Mouse (Mus musculus): ENCODE data around the gene Prickle4. TPM values are rescaled to one million over a fixed set of nuclear protein-coding genes. Genes with fewer than 3 reads are reported as not detected.

Prickle4 gene
- 0.61 TPM in 1 of 2 replicates, not detected in the other for polyA plus RNA-seq (2015; fragmentation: Nextera tagmentation; extraction: Ambion mirVana)

GRCm38 (mm10) chr17:47694503-47695336, at the start of gene Prickle4:
TSS of gene Prickle4 (minus strand) at chr17:47694736.

DNA sequence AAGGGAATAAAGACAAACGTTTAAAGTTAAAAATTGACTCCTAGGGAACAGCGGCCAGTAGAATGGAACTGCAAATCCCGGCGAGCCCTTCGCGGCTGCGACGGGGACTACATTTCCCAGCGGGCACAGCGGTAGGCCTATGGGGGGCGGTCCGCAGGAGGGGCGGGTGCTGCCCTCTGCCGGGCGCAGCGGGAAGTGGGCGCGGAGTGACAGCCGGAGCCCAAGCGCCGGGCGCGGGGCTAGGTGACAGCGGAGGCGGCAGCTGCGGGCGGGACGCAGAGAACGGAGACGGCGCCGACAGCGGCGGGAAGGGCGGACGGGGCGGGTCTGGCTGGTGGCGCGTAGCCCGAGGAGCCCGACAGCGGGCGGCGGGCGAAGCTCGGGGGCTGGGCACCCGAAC, 42.3 kb upstream of the Prickle4 start, which contains the start of gene Tfeb:
Tfeb (plus strand) TSS at position 175 of the 400 bp plus-strand sequence.

DNA sequence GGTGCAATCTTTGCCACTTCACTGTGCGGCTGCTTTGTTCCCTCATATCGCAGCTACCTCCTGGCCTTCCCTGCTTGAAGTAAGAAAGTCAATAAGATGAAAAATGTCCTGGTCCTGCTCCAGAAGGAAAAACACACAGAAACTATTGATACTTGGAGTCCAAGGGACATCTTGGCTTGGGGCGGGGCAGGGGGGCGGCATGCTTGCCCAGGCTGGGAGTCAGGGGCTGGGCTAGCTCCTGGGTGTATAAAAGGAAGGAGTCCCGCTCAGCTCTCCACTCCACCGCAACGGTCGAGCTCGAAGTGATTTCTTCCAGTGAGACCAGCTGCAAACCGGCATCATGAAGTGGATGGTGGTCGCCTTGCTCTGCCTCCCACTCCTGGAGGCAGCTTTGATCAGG, 32.0 kb upstream of the Prickle4 start, which contains the start of gene Pgc:
Pgc (plus strand) TSS at position 277 of the 400 bp plus-strand sequence.

GRCm38 (mm10) chr17:47694442-47694502, 264 bp downstream of the Prickle4 start, which contains the start of gene Gm21981:
TSS of gene Gm21981 (minus strand) at chr17:47694455.

DNA sequence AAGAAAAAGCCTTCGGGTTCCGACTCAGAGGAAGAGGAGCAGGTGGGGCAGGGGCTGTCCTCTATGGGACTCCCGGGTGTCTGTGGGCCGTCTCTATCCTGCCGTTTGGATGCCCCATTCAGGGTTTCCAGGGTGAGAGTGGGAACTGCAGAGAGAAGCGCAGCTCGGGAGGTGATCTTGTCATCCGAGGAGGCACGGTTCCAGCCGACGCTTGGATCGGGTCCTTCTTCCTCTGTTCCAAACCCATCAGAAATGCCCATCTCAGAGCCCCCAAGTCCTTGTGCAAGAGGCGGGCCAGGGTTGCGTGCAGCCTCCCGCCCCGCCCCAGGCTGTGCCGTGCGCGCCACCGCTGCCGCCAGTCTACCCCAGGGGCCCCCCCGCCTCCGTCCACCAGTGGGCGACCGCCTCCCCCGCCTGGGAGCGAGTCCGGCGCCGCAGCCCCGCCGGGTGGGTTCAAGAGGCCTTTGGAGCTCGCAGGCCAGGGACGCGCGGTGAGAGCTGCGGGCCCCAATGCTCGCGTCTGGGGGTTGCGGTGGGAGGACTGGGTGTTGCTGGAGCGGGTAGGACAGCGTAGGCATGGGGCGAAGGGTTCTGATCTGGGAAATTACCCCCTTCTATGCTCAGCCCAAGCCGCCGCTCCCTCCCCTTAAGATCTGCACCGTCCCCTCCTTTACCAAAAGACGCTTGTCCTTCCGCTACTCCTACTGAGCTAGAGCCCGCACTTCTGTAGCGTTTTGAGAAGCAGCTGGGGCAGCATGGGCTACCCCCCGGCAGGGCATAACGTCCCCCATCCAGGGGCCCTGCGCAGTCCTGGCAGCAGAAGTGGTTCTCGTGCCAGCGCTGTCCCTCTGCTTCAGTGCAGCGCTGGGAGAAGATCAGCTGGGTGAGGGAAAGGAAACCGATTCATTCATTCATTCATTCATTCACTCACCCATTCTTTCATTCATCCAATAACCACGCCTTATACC, 5.6 kb downstream of the Prickle4 start, which contains the start of gene Frs3:
Frs3 (plus strand) TSS at position 423 of the 968 bp plus-strand sequence.

DNA sequence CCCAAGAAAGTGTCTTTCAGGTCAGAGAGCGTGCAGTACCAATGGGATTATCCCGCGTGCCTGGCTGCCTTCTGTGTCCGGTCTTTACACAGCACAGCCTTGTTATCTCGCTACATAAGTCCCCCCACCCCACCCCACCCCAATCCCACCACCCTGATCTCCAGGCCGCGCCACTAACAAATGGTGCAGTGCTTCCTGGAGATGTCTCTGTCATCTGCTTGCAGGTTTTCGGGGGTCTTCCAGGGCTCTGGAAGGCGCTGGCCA, 6.3 kb downstream of the Prickle4 start, which contains the start of gene Tomm6:
Tomm6 (minus strand) TSS at position 43 of the 264 bp plus-strand sequence.

Other genes with a start within 250 kb of the Prickle4 start
- 9.2 and 10.5 TPM in 2 replicates for gene Taf8, start 192.4 kb downstream of the Prickle4 start, polyA plus RNA-seq (2015; fragmentation: Nextera tagmentation; extraction: Ambion mirVana)
- 402 and 432 TPM in 2 replicates for gene Ccnd3, start 189.7 kb downstream of the Prickle4 start, polyA plus RNA-seq (2015; fragmentation: Nextera tagmentation; extraction: Ambion mirVana)
- gene Bysl, start 83.2 kb downstream of the Prickle4 start, polyA plus RNA-seq (2015; fragmentation: Nextera tagmentation; extraction: Ambion mirVana): 17.0 and 18.7 TPM in 2 replicates
- gene Med20, start 83.2 kb downstream of the Prickle4 start, polyA plus RNA-seq (2015; fragmentation: Nextera tagmentation; extraction: Ambion mirVana): 21.2 and 22.4 TPM in 2 replicates
- gene Gm20517, start 83.1 kb downstream of the Prickle4 start, polyA plus RNA-seq (2015; fragmentation: Nextera tagmentation; extraction: Ambion mirVana): 1.2 and 1.5 TPM in 2 replicates
- 1.6 and 1.8 TPM in 2 replicates for gene Usp49, start 64.0 kb downstream of the Prickle4 start, polyA plus RNA-seq (2015; fragmentation: Nextera tagmentation; extraction: Ambion mirVana)
- gene Tomm6, start 6.3 kb downstream of the Prickle4 start, polyA plus RNA-seq (2015; fragmentation: Nextera tagmentation; extraction: Ambion mirVana): 282 and 308 TPM in 2 replicates
- gene Frs3, start 5.7 kb downstream of the Prickle4 start, polyA plus RNA-seq (2015; fragmentation: Nextera tagmentation; extraction: Ambion mirVana): 4.3 and 4.6 TPM in 2 replicates
- gene Gm21981, start 281 bp downstream of the Prickle4 start, polyA plus RNA-seq (2015; fragmentation: Nextera tagmentation; extraction: Ambion mirVana): 0.09 and 0.24 TPM in 2 replicates
- not detected in 2 replicates for gene Pgc, start 32.1 kb upstream of the Prickle4 start, polyA plus RNA-seq (2015; fragmentation: Nextera tagmentation; extraction: Ambion mirVana)
- gene Tfeb, start 42.3 kb upstream of the Prickle4 start, polyA plus RNA-seq (2015; fragmentation: Nextera tagmentation; extraction: Ambion mirVana): 30.7 and 30.9 TPM in 2 replicates
- 1.8 and 2.8 TPM in 2 replicates for gene Mdfi, start 140.0 kb upstream of the Prickle4 start, polyA plus RNA-seq (2015; fragmentation: Nextera tagmentation; extraction: Ambion mirVana)
- 2.8 and 3.4 TPM in 2 replicates for gene Foxp4, start 229.9 kb upstream of the Prickle4 start, polyA plus RNA-seq (2015; fragmentation: Nextera tagmentation; extraction: Ambion mirVana)

Measured in skeletal muscle tissue, postnatal 0 days (tissue).